Mouse (Mus musculus) liver, embryonic 12.5 days (tissue): ENCODE measurements around the gene Pibf1. TPM values are rescaled to one million over a fixed set of nuclear protein-coding genes. Genes with fewer than 3 reads are reported as not detected.
A peak's percentile ranks its signal among the peaks of the same experiment; 100 is the strongest.

Experiments
- ATAC-seq: fragments of 200-750 bp; cut with Nextera tagmentation; 2 replicates; pipeline ENCODE4 v1.8.0; 2017; ENCODE audit warnings: moderate number of reproducible peaks, mild to moderate bottlenecking, moderate library complexity
- H3K27ac ChIP-seq: fragments of 300-500 bp; sonication (generic); 2 replicates; pipeline ENCODE4 v1.5.1; 2016; ENCODE audit warnings: mild to moderate bottlenecking
- H3K27me3 ChIP-seq: fragments of 300-500 bp; sonication (generic); replicated peaks from 2 replicates; pipeline ENCODE4 v1.6.1; 2016; ENCODE audit warnings: mild to moderate bottlenecking, moderate library complexity
- H3K36me3 ChIP-seq: fragments of 300-500 bp; sonication (generic); 2 replicates; pipeline ENCODE4 v1.6.1; 2016; ENCODE audit warnings: mild to moderate bottlenecking, moderate library complexity
- H3K4me1 ChIP-seq: fragments of 300-500 bp; sonication (generic); 2 replicates; pipeline ENCODE4 v1.6.1; 2016
- H3K4me2 ChIP-seq: fragments of 300-500 bp; sonication (generic); 2 replicates; pipeline ENCODE4 v1.6.1; 2016; ENCODE audit warnings: mild to moderate bottlenecking, moderate library complexity
- H3K4me3 ChIP-seq: fragments of 300-500 bp; sonication (generic); 2 replicates; pipeline ENCODE4 v1.5.1; 2016; ENCODE audit warnings: mild to moderate bottlenecking, moderate library complexity
- H3K9ac ChIP-seq: fragments of 300-500 bp; sonication (generic); 2 replicates; pipeline ENCODE4 v1.6.1; 2016; ENCODE audit warnings: mild to moderate bottlenecking, moderate library complexity
- H3K9me3 ChIP-seq: fragments of 300-500 bp; sonication (generic); replicated peaks from 2 replicates; pipeline ENCODE4 v1.6.1; 2016; ENCODE audit warnings: mild to moderate bottlenecking, moderate library complexity
- WGBS: fragments of 180-500 bp; shearing (Covaris S2); methylation state at CpG from one replicate; pipeline ENCODE4 v1.1.7; 2016; ENCODE audit not compliant: insufficient replicate concordance; 5-methylcytosine and 5-hydroxymethylcytosine counted together
- polyA plus RNA-seq: library from polyadenylated mRNA; unstranded; fragments of >200 nt; fragmentation: Nextera tagmentation; extraction: Ambion mirVana; gene quantifications from 2 replicates; pipeline ENCODE4 v1.2.1, GENCODE M21; 2016

Pibf1 gene
- polyA plus RNA-seq, 1 experiment from 2014 or later = 11.1 TPM

DNA sequence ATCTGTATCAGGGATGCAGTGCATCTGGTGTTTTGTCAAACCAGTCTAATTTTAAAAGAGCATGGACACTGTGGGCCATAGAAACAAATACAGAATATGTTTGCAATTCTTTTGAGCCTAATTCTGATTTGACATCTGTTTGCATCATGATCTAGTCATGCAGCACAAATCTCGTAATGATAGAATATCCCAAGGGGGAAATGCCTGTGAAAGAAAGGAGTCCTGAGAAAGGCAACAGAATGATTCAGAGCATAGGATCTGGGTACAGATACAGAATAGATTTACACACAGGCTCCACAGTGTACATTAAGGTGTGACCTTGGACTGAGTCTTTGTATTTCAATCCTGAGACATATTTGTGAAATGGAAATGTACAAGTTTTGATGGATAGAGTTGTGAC is 47.6 kb downstream of the Pibf1 start:
- no peaks in the 10 kb centered on the region for H3K9me3 ChIP-seq
- no peak for ATAC-seq

DNA sequence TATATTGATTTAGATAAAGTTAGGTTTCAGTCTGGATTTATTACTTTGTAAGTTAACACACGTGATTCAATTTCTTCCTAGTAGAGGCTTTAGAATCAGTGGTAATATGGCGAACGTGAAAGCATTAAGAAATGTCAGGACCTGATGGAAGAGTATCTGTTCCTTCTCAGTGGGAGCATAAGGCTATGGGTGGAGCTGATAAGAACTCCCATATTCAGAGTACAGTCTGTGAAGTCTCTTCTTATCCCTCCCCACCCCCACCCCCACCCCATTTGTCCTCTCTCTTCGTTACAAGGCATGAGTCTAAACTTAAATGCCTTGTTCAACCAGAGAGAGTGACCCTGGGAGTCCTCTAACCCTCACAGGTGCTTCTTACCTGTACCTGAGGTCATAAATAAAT is 53.5 kb downstream of the Pibf1 start:
- H3K4me2 ChIP-seq = no peak overlapping the region
- peaks cover 62% of the 10 kb centered on the region for H3K36me3 ChIP-seq
- ATAC-seq = peak; percentile 84
- H3K9me3 ChIP-seq = no peaks in the 10 kb centered on the region
- no peak overlapping the region for H3K27ac ChIP-seq
- no peak overlapping the region for H3K9ac ChIP-seq
- no peak overlapping the region for H3K4me3 ChIP-seq
- 47% methylated on average over 4 of the region's 4 CpGs for WGBS
- no peaks in the 10 kb centered on the region for H3K27me3 ChIP-seq
- H3K4me1 ChIP-seq = peaks cover 17% of the 10 kb centered on the region; the same call in 1 of the 2 replicates

More for the DNA sequence above, 47.6 kb downstream of the Pibf1 start:
- Histone ChIP-seq H3K4me1 (peaks cover 8% of the 10 kb centered on the region; the same call in 1 of the 2 replicates), H3K4me3 (no peak overlapping the region), H3K27ac (no peak overlapping the region), H3K36me3 (peaks cover 32% of the 10 kb centered on the region), H3K27me3 (no peaks in the 10 kb centered on the region), H3K4me2 (no peak overlapping the region), H3K9ac (no peak overlapping the region)
- WGBS = 80% methylated on average over 1 of the region's 1 CpGs

DNA sequence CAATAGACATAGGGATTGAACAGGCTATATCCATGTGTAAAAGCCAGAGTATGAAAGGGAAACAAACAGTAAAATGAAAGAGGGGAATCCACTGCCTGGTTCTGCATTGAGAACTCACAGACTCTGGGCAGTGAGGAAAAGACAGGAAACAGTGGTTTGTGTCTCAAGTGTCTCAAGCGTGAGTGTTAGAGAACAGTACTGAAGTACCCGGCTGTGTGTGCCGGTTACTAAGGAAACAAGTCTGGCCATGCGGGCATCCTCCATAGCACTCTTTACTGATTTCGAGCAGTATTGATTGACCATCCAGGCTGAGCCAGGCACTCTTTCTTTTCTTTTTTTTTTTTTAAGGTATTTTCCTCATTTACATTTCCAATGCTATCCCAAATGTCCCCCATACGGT is 60.7 kb downstream of the Pibf1 start:
- no peaks in the 10 kb centered on the region for H3K4me1 ChIP-seq
- peaks cover 25% of the 10 kb centered on the region; the same call in 1 of the 2 replicates for H3K36me3 ChIP-seq
- H3K9ac ChIP-seq = no peak overlapping the region
- H3K27me3 ChIP-seq = no peaks in the 10 kb centered on the region
- no peaks in the 10 kb centered on the region for H3K9me3 ChIP-seq
- H3K27ac ChIP-seq = no peak overlapping the region
- WGBS = 68% methylated on average over 6 of the region's 6 CpGs
- no peak for ATAC-seq
- no peak overlapping the region for H3K4me3 ChIP-seq
- no peak overlapping the region for H3K4me2 ChIP-seq

DNA sequence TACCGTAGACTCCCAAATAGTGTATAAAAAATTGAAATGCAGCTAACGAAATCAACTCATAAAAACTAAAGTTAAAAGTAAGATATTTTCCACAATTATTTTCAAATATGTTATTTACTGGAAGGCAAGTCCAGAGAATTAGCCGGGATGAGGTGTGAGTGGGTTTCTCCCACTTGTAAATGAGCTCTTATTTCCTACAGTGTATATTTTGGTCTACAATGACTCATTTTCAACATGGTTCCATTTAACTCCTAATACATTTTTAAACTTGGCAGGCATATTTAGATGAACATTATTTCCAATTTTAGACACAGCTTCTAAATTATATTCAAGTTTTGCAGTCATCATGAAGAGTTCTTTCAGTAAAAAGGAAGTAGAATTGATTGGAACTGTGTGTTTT is 63.8 kb downstream of the Pibf1 start:
- Histone ChIP-seq H3K27ac (no peak overlapping the region), H3K9me3 (no peaks in the 10 kb centered on the region), H3K4me1 (no peaks in the 10 kb centered on the region), H3K27me3 (no peaks in the 10 kb centered on the region), H3K4me2 (no peak overlapping the region), H3K36me3 (peaks cover 14% of the 10 kb centered on the region), H3K4me3 (no peak overlapping the region), H3K9ac (no peak overlapping the region)
- 83% methylated on average over 3 of the region's 3 CpGs for WGBS
- ATAC-seq = no peak

DNA sequence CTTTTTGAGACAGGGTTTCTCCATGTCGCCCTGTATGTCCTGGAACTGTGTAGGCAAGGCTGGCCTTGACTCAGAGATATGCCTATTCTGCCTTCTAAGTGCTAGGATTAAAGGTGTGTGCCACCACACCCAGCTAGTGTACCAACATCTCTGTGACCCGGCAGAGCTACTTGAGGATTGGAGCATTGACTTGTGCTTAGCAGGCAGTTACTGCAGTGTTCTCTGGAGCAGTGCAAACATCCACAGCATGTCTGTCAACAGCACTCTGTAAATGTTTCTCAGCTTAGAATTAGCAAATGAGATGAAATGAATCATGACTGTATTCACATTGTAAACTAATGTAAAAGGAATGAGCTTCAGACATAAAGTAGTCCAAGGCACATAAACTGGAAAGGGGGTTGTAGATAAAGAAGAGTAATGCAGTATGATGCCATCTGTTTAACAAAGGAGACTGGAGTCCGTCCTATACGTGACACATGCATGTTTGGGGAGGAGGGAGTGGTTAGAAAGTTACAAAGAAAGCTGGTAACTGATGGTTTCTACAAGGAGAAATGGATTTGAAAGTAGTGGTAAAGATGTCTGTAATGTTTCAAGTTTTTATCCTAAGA is 75.0 kb downstream of the Pibf1 start:
- H3K27me3 ChIP-seq = no peaks in the 10 kb centered on the region
- no peak for ATAC-seq
- no peak overlapping the region for H3K9ac ChIP-seq
- peaks cover 7% of the 10 kb centered on the region for H3K36me3 ChIP-seq
- H3K4me2 ChIP-seq = no peak overlapping the region
- WGBS = 71% methylated on average over 4 of the region's 4 CpGs
- H3K4me1 ChIP-seq = no peaks in the 10 kb centered on the region
- H3K4me3 ChIP-seq = no peak overlapping the region
- H3K27ac ChIP-seq = no peak overlapping the region
- H3K9me3 ChIP-seq = no peaks in the 10 kb centered on the region

DNA sequence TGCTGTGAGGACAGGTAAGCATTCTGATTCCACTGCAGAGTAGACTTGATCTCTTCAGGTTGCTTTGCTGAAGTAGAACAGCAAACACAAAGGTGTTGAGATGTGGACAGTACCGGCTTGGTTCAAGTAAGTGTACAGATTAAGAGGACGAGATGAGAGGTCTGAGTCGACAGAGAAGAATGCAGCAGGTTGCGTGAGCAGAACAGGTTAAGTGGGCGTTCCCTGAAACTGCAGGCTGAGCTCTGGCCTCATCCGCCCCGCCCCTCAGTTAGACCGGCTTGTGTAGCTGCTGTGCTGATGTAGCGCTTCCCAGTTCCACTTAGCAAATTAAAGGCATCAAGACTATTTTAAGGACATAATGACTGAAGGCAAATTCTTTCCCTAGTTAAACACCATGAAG is 77.3 kb downstream of the Pibf1 start:
- Histone ChIP-seq H3K4me3 (no peak overlapping the region), H3K9me3 (no peaks in the 10 kb centered on the region), H3K36me3 (peaks cover 7% of the 10 kb centered on the region), H3K27me3 (no peaks in the 10 kb centered on the region), H3K4me1 (no peaks in the 10 kb centered on the region), H3K27ac (no peak overlapping the region), H3K9ac (no peak overlapping the region), H3K4me2 (no peak overlapping the region)
- 72% methylated on average over 9 of the region's 9 CpGs for WGBS
- ATAC-seq = no peak

DNA sequence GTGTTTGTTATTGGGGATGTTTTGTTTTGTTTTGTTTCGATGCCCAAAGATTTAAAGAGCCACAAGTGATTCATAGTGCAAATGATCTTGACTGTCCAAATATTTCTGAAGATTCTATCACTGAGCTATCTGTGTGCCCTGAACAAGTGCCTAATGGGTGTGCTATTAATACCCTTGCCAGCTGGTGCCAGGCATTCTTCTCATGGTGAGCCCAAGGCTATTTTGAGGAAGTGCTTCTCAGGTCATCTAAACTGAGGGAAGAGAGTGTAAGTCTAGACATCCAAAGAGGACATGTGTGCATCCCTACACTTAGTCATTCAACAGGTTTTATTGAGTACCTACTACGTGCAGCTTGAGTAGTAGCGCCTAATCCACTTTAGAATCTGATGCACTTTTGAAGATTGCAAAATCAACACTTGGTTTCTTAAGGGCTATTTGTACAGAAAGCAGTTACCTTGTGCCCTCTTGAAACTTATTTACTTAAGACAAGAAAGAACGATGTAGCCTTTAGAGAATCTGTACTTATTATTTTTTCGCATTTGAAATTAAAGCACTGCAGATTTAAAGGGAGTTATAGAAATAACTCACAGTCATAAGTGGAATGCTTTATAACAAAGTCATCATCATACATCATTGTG is 91.0 kb downstream of the Pibf1 start:
- Histone ChIP-seq H3K4me1 (no peaks in the 10 kb centered on the region), H3K36me3 (peaks cover 7% of the 10 kb centered on the region; the same call in 1 of the 2 replicates), H3K4me2 (no peak overlapping the region), H3K27ac (no peak overlapping the region), H3K9ac (no peak overlapping the region), H3K4me3 (no peak overlapping the region), H3K27me3 (no peaks in the 10 kb centered on the region), H3K9me3 (no peaks in the 10 kb centered on the region)
- WGBS = 87% methylated on average over 5 of the region's 5 CpGs
- ATAC-seq = no peak

DNA sequence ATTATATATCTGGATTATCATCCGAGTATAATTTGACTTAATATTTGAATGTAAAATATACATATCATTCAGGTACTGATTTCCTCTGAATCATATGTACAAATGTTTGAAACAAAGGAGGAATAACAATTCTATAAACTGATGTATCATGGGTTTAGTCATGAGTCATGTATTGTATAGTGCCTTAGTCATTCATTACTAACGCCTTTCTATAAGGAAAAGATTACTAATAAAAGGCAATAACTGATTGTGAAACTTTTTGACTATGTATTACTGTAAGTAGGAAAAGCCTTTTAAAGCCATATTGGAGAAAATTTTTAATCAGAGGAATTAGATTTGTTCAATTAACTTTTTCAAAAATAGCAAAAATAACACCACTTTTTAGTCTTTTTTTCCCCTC is 106.6 kb downstream of the Pibf1 start:
- Histone ChIP-seq H3K4me2 (no peak overlapping the region), H3K36me3 (peaks cover 10% of the 10 kb centered on the region), H3K4me3 (no peak overlapping the region), H3K27me3 (no peaks in the 10 kb centered on the region), H3K4me1 (no peaks in the 10 kb centered on the region), H3K9me3 (no peaks in the 10 kb centered on the region), H3K9ac (no peak overlapping the region), H3K27ac (no peak overlapping the region)
- ATAC-seq = no peak
- 82% methylated on average over 2 of the region's 2 CpGs for WGBS

DNA sequence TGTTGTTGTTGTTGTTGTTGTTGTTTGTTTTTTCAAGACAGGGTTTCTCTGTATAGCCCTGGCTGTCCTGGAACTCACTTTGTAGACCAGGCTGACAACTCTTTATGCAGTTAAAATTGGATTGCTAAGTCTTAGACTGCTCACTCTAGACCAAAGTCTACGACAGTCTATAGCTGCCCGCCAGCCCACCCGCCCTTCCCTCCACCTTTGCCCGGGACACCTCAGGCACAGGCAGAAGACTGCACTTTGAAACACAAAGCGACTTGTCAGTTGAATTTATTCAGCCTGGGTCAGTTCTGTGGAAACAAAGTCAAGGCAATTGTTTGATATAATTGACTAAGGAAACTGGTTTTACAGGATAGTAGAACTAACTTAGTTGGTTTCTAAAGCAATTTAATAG is 107.4 kb downstream of the Pibf1 start:
- H3K9me3 ChIP-seq = no peaks in the 10 kb centered on the region
- peaks cover 16% of the 10 kb centered on the region for H3K36me3 ChIP-seq
- ATAC-seq = no peak
- H3K4me3 ChIP-seq = no peak overlapping the region
- WGBS = 92% methylated on average over 5 of the region's 5 CpGs
- no peaks in the 10 kb centered on the region for H3K27me3 ChIP-seq
- H3K4me1 ChIP-seq = no peaks in the 10 kb centered on the region
- no peak overlapping the region for H3K4me2 ChIP-seq
- H3K9ac ChIP-seq = no peak overlapping the region
- H3K27ac ChIP-seq = no peak overlapping the region

DNA sequence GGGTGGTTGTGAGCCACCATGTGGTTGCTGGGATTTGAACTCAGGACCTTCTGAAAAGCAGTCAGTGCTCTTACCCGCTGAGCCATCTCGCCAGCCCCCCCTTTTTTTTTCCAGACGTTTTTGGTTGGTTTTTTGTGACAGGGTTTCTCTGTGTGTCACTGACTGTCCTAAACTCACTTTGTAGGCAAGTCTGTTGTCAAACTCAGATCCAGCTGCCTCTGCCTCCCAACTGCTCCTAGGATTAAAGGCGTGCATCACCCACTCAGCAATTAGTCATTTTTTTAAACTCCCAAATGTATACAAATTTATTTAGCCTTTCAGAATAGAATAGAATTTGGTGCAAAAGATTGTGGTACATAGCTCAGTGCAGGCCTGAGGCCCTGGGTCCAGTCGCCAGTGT is 111.2 kb downstream of the Pibf1 start:
- no peak overlapping the region for H3K9ac ChIP-seq
- no peak overlapping the region for H3K4me2 ChIP-seq
- no peak overlapping the region for H3K27ac ChIP-seq
- H3K36me3 ChIP-seq = peaks cover 18% of the 10 kb centered on the region
- no peak overlapping the region for H3K4me3 ChIP-seq
- H3K4me1 ChIP-seq = no peaks in the 10 kb centered on the region
- 80% methylated on average over 5 of the region's 5 CpGs for WGBS
- no peaks in the 10 kb centered on the region for H3K27me3 ChIP-seq
- no peaks in the 10 kb centered on the region for H3K9me3 ChIP-seq
- ATAC-seq = no peak

DNA sequence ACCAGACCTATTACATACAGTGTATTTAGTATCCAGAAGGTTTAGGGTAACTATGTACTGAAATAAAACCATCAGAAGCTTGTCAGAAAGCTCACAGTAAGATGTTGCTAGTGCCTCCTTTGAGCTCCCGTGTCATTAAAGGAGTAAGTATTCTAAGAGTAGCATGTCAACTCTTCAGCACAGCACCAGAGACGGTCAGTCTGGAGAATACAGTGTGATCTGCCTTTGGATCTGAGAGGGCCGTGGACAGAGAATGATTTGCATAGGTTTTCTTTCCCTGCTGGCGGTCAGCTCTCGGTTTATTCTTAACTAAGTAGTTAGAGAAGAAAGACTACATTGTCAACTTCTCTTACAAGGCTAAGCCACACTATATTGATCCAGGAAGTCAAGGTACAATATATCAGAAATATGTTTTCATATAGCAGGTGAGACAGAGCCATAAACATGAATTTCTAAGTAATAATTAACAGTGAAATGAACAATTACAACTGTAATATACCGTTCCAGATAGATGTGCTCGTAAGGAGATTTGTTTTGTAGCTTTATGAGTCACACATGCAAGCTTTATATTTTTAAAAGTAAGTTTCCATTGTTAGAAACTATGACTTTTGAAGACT is 119.3 kb downstream of the Pibf1 start:
- Histone ChIP-seq H3K9ac (no peak overlapping the region), H3K4me2 (no peak overlapping the region), H3K4me3 (no peak overlapping the region), H3K4me1 (no peaks in the 10 kb centered on the region), H3K9me3 (no peaks in the 10 kb centered on the region), H3K36me3 (peaks cover 8% of the 10 kb centered on the region), H3K27ac (no peak overlapping the region), H3K27me3 (no peaks in the 10 kb centered on the region)
- 83% methylated on average over 7 of the region's 7 CpGs for WGBS
- ATAC-seq = no peak

DNA sequence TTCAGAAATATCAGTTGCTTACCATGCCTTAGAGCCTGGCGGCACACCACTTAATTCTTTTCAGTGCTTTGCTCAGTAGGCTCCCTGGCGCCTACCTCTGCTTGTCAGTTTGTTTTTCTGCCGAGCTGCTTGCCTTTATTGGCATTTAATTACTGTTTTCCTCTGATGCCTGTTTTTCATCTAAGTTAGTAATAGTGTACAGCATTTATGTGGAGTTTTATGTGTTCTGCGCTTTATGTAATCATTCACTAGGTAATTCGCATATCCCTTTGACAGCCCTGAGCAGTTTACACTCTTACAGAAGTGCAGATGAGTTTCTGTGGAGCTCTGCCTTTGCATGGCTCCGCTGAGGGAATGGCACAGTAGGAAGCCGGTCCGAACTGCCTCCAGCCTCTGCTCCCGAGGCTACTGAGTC is 120.5 kb downstream of the Pibf1 start:
- no peak overlapping the region for H3K4me2 ChIP-seq
- 63% methylated on average over 9 of the region's 9 CpGs for WGBS

More for the DNA sequence above, 120.5 kb downstream of the Pibf1 start:
- H3K9me3 ChIP-seq = no peaks in the 10 kb centered on the region
- peaks cover 8% of the 10 kb centered on the region for H3K36me3 ChIP-seq
- no peaks in the 10 kb centered on the region for H3K27me3 ChIP-seq
- ATAC-seq = no peak
- no peak overlapping the region for H3K27ac ChIP-seq
- H3K4me3 ChIP-seq = no peak overlapping the region
- H3K9ac ChIP-seq = no peak overlapping the region
- no peaks in the 10 kb centered on the region for H3K4me1 ChIP-seq
